Comparison of ENCODE assay signal across 11 mouse cellular contexts in the genomic region with DNA sequence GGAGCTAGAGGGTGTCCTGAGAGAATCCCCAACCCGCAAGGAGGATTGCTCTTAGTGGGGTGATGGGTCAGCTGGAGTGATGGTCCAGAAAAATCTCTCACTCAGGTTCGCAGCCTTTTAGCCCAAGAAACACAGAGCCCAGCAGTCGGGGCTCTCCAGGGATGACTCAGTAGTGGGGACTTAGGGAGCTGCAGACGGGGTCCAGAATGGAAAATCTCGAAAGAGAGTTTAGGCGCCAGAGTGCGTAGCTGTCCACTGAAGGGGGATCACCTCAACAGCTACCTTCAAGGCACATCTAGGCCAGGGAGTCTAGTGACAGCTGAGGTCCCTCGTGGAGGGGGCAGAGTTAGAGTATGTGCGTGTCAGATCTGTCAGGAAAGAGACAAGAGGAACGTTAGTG. TPM values are rescaled to one million over a fixed set of nuclear protein-coding genes. Genes with fewer than 3 reads are reported as not detected.
DNase-seq lines count a peak whose midpoint lies in the region; ATAC-seq and TF ChIP-seq lines count a peak whose summit lies in the region.
"Had no signal": no experiment of that assay in that cellular context is flagged by ENCODE, and none has a peak within 500 bp of the region (broad histone marks: within the 10 kb centered on the region; RNA-seq: fewer than 3 reads in every experiment).

No protein-coding gene starts in this region.

- intact Hi-C loops in heart, postnatal 10 days (cut with DNase I), result no loop called here

- H3K9me3 ChIP-seq in heart, embryonic 13.5 days, result 0 out of 2 replicates have a peak, but pooled peaks cover 3% of the 10 kb centered on the region
- H3K9me3 ChIP-seq in ES-E14 (ENCODE audit: control insufficient read depth, insufficient read depth, low read depth, low read length), result no peaks in the 10 kb centered on the region
- H3K9me3 ChIP-seq in hindbrain, embryonic 12.5 days (replicated peaks), result no peaks in the 10 kb centered on the region
- no peaks in the 10 kb centered on the region for H3K9me3 ChIP-seq in midbrain, embryonic 11.5 days (ENCODE audit: control insufficient read depth, low read length)

- peak overlapping the region; percentile 94 for H3K4me2 ChIP-seq in heart, embryonic 13.5 days
- peak overlapping the region; percentile 78 for H3K4me2 ChIP-seq in hindbrain, embryonic 12.5 days (replicated peaks)
- peak overlapping the region; percentile 86 for H3K4me2 ChIP-seq in midbrain, embryonic 11.5 days

- no peak overlapping the region for H3K27ac ChIP-seq in heart, embryonic 13.5 days (replicated peaks)
- no peak overlapping the region for H3K27ac ChIP-seq in ES-E14 (ENCODE audit: insufficient read depth, low read depth, low read length, poor library complexity, severe bottlenecking)
- H3K27ac ChIP-seq in hindbrain, embryonic 12.5 days, result no peak overlapping the region
- no peak overlapping the region for H3K27ac ChIP-seq in midbrain, embryonic 11.5 days (ENCODE audit: low read depth, low read length)
- H3K27ac ChIP-seq: liver, embryonic 14.5 days had no signal

- peaks cover 59% of the 10 kb centered on the region for H3K27me3 ChIP-seq in heart, embryonic 13.5 days (replicated peaks)
- peaks cover 53% of the 10 kb centered on the region for H3K27me3 ChIP-seq in hindbrain, embryonic 12.5 days
- peaks cover 32% of the 10 kb centered on the region for H3K27me3 ChIP-seq in midbrain, embryonic 11.5 days (ENCODE audit: control insufficient read depth, insufficient read depth, low read length)

- peaks cover 26% of the 10 kb centered on the region for H3K4me1 ChIP-seq in heart, embryonic 13.5 days
- H3K4me1 ChIP-seq in ES-E14 (ENCODE audit: control insufficient read depth in 2 of 2, insufficient read depth in 2 of 2, low read length in 2 of 2, poor library complexity in 1 of 2), result no peaks in the 10 kb centered on the region; a peak in 1 of 4 replicates
- H3K4me1 ChIP-seq in hindbrain, embryonic 12.5 days, result peaks cover 24% of the 10 kb centered on the region
- peaks cover 18% of the 10 kb centered on the region for H3K4me1 ChIP-seq in midbrain, embryonic 11.5 days (ENCODE audit: control insufficient read depth, insufficient read depth, low read length)

- no peak for ATAC-seq in heart, embryonic 13.5 days (ENCODE audit: extremely low read depth, insufficient number of reproducible peaks, low FRiP score, low TSS enrichment)
- 0 out of 2 replicates have a peak, but pooled peaks have one; percentile 32 for ATAC-seq in hindbrain, embryonic 12.5 days (ENCODE audit: low FRiP score)
- ATAC-seq in midbrain, embryonic 11.5 days (ENCODE audit: low FRiP score), result peak; percentile 6; the same call in 1 of the 2 replicates
- no peak for ATAC-seq in frontal cortex, adult (ENCODE audit: low TSS enrichment)

- no peaks in the 10 kb centered on the region for H3K36me3 ChIP-seq in heart, embryonic 13.5 days
- H3K36me3 ChIP-seq in ES-E14 (ENCODE audit: control insufficient read depth, insufficient read depth, low read length, poor library complexity, severe bottlenecking), result no peaks in the 10 kb centered on the region
- H3K36me3 ChIP-seq in hindbrain, embryonic 12.5 days, result no peaks in the 10 kb centered on the region
- H3K36me3 ChIP-seq in midbrain, embryonic 11.5 days (ENCODE audit: control insufficient read depth, insufficient read depth, low read length), result no peaks in the 10 kb centered on the region; the same call in 1 of the 2 replicates

- peak overlapping the region; percentile 64 for H3K4me3 ChIP-seq in heart, embryonic 13.5 days
- H3K4me3 ChIP-seq in ES-E14 (ENCODE audit: insufficient read depth in 1 of 2, low read depth in 1 of 2, low read length in 2 of 2, poor library complexity in 1 of 2, severe bottlenecking in 1 of 2), result peak overlapping the region; percentile 63 to 80
- peak overlapping the region; percentile 47 for H3K4me3 ChIP-seq in hindbrain, embryonic 12.5 days
- peak overlapping the region; percentile 48 for H3K4me3 ChIP-seq in midbrain, embryonic 11.5 days (ENCODE audit: low read depth, low read length)

- in situ Hi-C loops in ES-E14 (cut with MboI; ENCODE audit: low sequenced_read_pairs in 2 of 2, unreplicated experiment in 2 of 2), result no loop called here

- WGBS in heart, embryonic 13.5 days, result 19% methylated on average over 10 of the region's 10 CpGs
- 18% methylated on average over 10 of the region's 10 CpGs for WGBS in hindbrain, embryonic 12.5 days
- WGBS in midbrain, embryonic 11.5 days, result 15% methylated on average over 10 of the region's 10 CpGs

- H3K9ac ChIP-seq in heart, embryonic 13.5 days, result peak overlapping the region; percentile 81
- peak overlapping the region; percentile 65; the same call in 1 of the 2 replicates for H3K9ac ChIP-seq in ES-E14 (ENCODE audit: insufficient read depth, low read depth, low read length, poor library complexity, severe bottlenecking)
- H3K9ac ChIP-seq in hindbrain, embryonic 12.5 days, result peak overlapping the region; percentile 60
- peak overlapping the region; percentile 71 for H3K9ac ChIP-seq in midbrain, embryonic 11.5 days (ENCODE audit: low read length)
- H3K9ac ChIP-seq: liver, embryonic 14.5 days had no signal

- DNase-seq in heart, postnatal 10 days, result no peak
- no peak for DNase-seq in ES-E14 (ENCODE audit: low read depth, low spot score)
- peak; percentile 92 for DNase-seq in midbrain, embryonic 11.5 days (ENCODE audit: low spot score, missing footprints)
- DNase-seq in frontal cortex, postnatal 10 days (ENCODE audit: low spot score in 2 of 2), result no peak
- no peak for DNase-seq in B cell, adult 2 months
- DNase-seq: heart, adult 18-20 months had no signal

TF ChIP-seq in ES-E14, 5 proteins besides CTCF, POLR2A, EP300 and RAD21:
- TF ChIP-seq CHD2 (IDR thresholded peaks at IDR 0.05; ENCODE audit: low read depth, low read length) (no peak), ZNF384 (IDR thresholded peaks at IDR 0.05; ENCODE audit: low read depth, low read length) (no peak), ZC3H11A (IDR thresholded peaks at IDR 0.05; ENCODE audit: borderline replicate concordance, low read depth, low read length) (no peak), HCFC1 (IDR thresholded peaks at IDR 0.05; ENCODE audit: borderline replicate concordance, insufficient read depth, low read length) (no peak), MAFK (IDR thresholded peaks at IDR 0.05; ENCODE audit: insufficient read depth, low read depth, low read length) (no peak)

RNA-seq across cellular contexts. Expression of a gene that starts 0.3 kb away (rescaled TPM):
- 2.0 and 2.5 TPM in 2 replicates for polyA plus RNA-seq in heart, embryonic 13.5 days (2015; fragmentation: Nextera tagmentation; extraction: Ambion mirVana)
- total RNA-seq in heart, postnatal 10 days (2021), result under 1 TPM; 0.17 TPM
- 0.09 and 0.11 TPM in 2 replicates for total RNA-seq in ES-E14 (2012; rRNA removed)
- polyA plus RNA-seq in hindbrain, embryonic 12.5 days (2016; fragmentation: Nextera tagmentation; extraction: Ambion mirVana), result 6.4 and 7.9 TPM in 2 replicates
- 5.8 and 6.8 TPM in 2 replicates for polyA plus RNA-seq in midbrain, embryonic 11.5 days (2014; fragmentation: Nextera tagmentation; extraction: Ambion mirVana)
- total RNA-seq: common myeloid progenitor, adult 5-6 weeks had no signal

Comparison
In these comparisons a context has a peak if more than half of its experiments do, and no peak if none do; other contexts are left out.
1. ATAC-seq: peak in hindbrain, embryonic 12.5 days (single experiment) and midbrain, embryonic 11.5 days (single experiment); none in heart, embryonic 13.5 days (single experiment) and frontal cortex, adult (single experiment).
2. Peak in every context shown above with its lines, with median percentiles within 50 percentile points of each other: H3K4me2 ChIP-seq, H3K4me3 ChIP-seq and H3K9ac ChIP-seq.